Mouse (Mus musculus) large intestine, adult 2 months (tissue): ENCODE results near the gene Mybpc3. TPM values are rescaled to one million over a fixed set of nuclear protein-coding genes. Genes with fewer than 3 reads are reported as not detected.

Experiments used
- polyA plus RNA-seq: library from polyadenylated mRNA; depleted of rRNA; stranded (reverse); fragments of >200 nt; gene quantifications from 2 replicates; pipeline ENCODE4 v1.2.3, GENCODE M21; 2012; rRNA removed

Gene Mybpc3
- polyA plus RNA-seq, 1 experiment, result 0.11 TPM

Other genes with a start within 250 kb of the Mybpc3 start
- 1.2 and 1.8 TPM in 2 replicates for gene C1qtnf4, start 232.3 kb upstream of the Mybpc3 start, polyA plus RNA-seq
- 9.6 and 11.8 TPM in 2 replicates for gene Kbtbd4, start 213.4 kb upstream of the Mybpc3 start, polyA plus RNA-seq
- 197 and 211 TPM in 2 replicates for gene Ndufs3, start 213.3 kb upstream of the Mybpc3 start, polyA plus RNA-seq
- 31.7 and 45.2 TPM in 2 replicates for gene Celf1, start 177.8 kb upstream of the Mybpc3 start, polyA plus RNA-seq
- gene Rapsn, start 82.5 kb upstream of the Mybpc3 start, polyA plus RNA-seq, result 0.49 and 0.50 TPM in 2 replicates
- 112 and 116 TPM in 2 replicates for gene Psmc3, start 64.1 kb upstream of the Mybpc3 start, polyA plus RNA-seq
- 21.4 and 22.7 TPM in 2 replicates for gene Slc39a13, start 47.7 kb upstream of the Mybpc3 start, polyA plus RNA-seq
- 26.7 and 32.6 TPM in 2 replicates for gene Spi1, start 35.8 kb upstream of the Mybpc3 start, polyA plus RNA-seq
- 11.2 and 16.8 TPM in 2 replicates for gene Madd, start 65.7 kb downstream of the Mybpc3 start, polyA plus RNA-seq
- 70.2 and 109 TPM in 2 replicates for gene Nr1h3, start 84.7 kb downstream of the Mybpc3 start, polyA plus RNA-seq
- gene Acp2, start 84.7 kb downstream of the Mybpc3 start, polyA plus RNA-seq, result 17.8 and 34.3 TPM in 2 replicates
- 10.3 and 14.4 TPM in 2 replicates for gene Ddb2, start 118.8 kb downstream of the Mybpc3 start, polyA plus RNA-seq
- gene Pacsin3, start 137.8 kb downstream of the Mybpc3 start, polyA plus RNA-seq, result 2.8 and 3.7 TPM in 2 replicates
- gene Arfgap2, start 146.8 kb downstream of the Mybpc3 start, polyA plus RNA-seq, result 32.7 and 34.7 TPM in 2 replicates